Mouse (Mus musculus) G1E (cell line): ENCODE data around the gene Tacc2.

Source experiments
- CTCF ChIP-seq: IDR thresholded peaks from 2 replicates; pipeline ENCODE4 v1.5.1; 2012; ENCODE audit warnings: low read depth, low read length, inconsistent platforms, mixed read lengths
- POLR2AphosphoS5 ChIP-seq: IDR thresholded peaks from 2 replicates; pipeline ENCODE4 v1.6.1; 2012; ENCODE audit warnings: low read depth, low read length, inconsistent platforms; ENCODE audit not compliant: insufficient replicate concordance

DNA sequence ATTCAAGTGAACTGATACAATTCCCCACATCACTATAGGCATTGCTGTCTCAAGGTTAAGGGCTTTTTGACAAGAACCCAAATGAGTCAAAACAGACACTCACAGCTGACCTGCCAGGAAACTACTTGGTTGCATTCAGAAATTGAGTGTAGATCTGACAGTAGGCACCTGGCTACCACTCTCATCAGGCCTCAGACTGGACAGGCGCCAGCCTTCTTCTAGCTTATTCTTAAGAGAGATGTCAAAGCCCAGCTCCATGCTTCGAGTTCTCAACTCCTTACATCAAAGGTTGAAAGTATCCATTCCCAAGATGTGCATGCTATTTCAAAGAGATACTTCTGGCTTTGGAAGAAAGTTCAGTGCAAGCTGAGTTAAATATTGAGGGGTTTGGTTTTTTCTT is 128.0 kb downstream of the Tacc2 start:
- TF ChIP-seq CTCF = no peak
- TF ChIP-seq POLR2AphosphoS5 = no peak
